Mouse (Mus musculus): Measurements from ENCODE around the gene Timm17a. TPM values are rescaled to one million over a fixed set of nuclear protein-coding genes. Genes with fewer than 3 reads are reported as not detected.

The Timm17a gene
- polyA plus RNA-seq, 2 experiments from 2014 or later: 181 to 212 TPM

DNA sequence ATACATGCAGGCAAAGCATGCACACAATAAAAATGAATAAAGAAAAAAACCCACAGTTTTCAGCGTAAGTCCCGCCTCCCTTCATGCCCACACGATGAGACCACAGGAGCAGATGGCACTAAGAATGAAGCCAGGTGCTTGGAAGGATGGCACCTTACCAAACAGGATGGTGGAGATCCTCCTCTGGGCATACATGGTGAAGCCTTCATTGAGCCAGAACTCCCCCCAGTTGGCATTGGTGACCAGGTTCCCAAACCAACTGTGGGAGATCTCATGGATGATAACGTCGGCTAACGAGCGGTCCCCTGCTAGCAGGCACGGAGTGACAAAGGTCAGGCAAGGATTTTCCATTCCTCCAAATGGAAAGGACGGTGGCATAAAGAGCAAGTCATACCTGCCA, 42.2 kb downstream of the Timm17a start:
- ATAC-seq: no peak

DNA sequence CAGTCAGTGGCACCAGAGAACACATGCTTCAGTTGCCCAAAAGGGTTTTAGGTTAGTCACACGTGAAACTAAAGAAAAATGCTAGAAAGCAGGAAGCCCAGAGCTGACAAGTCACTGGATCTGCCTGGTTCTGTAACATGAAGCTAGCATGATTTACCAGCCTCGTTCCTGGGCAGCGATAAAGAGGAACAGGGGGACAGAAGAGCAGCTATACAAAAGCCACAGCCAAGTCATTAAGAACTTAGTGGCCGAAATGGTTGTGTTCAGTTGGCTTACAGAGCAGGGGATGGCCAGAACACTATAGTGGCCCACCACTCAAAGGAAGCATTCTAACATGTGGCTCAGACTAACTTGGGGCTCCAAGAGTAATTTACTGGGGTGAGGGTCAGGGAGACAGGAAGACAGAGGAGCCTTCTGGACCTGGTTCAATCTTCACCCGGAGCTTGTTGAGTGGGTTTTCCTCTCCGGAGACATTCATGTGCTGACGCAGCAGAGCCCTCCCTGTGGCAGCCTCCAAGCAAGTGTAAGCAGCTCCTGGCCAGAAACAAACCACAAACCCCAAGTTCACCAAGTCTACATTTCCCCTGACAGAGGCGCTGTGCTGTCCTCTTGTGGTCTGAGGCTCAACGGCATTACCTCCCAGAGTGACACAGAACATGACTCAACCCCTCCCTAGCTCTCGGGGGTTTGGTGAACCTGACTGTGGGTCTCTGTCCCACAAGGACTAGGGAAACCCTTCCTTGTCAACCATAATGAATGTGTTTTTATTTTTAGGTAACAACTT, 45.7 kb downstream of the Timm17a start:
- no peak for ATAC-seq

DNA sequence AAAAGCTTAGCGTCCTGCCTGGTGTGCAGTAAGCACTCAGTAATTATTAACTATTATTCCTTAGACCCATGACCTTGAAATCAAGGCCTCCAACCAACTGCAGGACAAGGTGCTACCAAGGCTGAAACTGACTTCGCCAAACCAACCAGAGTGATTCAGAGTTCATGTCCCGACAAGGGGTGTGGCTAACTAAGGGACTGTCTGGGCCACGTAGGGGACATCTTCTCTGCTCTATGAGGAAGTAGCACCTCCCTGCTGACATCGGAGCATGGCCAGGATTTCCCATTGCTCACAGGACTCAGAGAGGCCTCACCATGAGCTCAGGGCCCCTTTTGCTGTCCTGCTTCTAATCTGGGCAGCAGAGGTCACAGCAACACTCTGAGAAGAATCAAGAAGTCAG, 47.7 kb downstream of the Timm17a start:
- no peak for ATAC-seq

DNA sequence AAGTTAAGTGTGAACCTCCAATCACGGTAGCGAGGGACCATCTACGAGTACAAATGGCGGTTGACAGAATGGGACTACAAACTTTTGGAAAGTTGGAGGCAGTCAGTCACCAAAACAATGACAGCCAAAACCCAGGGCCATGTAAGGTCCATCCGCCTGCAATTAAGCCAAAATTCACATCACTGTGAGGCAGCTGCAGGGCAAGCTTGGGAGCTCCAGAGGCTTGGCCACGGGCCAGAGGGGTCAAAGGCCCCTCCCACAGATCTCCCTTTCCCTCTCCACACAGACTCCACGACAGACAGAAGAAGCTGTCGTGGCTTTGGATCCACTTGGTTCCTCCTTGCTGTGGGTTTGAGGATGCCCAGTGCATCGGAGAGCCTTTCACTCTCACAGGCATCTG, 50.3 kb downstream of the Timm17a start:
- ATAC-seq: no peak

DNA sequence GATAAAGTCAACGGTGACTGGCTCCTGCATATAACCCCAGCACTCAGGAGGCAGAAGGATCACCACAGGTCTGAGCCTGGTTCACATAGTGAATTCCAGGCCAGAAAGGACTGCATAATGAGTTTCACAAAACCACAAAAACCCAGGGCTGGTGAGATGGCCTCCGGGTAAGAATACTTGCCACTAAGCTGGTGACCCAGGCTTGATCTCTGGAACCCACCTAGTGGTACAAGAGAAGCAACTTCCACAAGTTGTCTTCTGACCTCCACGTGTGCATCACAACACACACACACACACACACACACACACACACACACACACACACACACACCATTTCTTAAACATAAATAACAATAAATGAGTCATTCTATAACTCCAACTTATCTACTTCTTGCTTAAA, 51.2 kb downstream of the Timm17a start:
- no peak for ATAC-seq

DNA sequence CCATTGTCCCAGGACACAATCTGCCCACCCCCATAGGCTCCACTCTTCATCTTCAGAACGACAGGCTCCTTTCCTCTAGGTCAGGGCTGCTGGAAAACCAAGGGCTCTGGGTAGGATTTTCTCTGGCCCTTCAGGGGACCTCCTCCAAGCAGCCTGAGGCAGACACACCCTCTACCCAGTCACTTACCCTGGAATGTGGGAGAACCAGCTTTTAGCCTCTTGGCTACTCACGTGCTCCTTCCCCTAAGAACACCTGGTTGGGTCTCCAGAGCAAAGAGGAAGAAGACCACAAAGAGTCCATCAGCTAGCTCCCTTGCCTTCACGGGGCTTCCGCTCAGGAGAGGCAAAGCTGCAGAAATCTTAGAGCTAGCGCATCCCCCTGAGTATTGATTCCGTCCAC, 52.6 kb downstream of the Timm17a start:
- ATAC-seq: no peak

- ATAC-seq: peak; percentile 88
Measured at GRCm38 (mm10) chr1:135259128-135259436, 54.5 kb downstream of the Timm17a start.

DNA sequence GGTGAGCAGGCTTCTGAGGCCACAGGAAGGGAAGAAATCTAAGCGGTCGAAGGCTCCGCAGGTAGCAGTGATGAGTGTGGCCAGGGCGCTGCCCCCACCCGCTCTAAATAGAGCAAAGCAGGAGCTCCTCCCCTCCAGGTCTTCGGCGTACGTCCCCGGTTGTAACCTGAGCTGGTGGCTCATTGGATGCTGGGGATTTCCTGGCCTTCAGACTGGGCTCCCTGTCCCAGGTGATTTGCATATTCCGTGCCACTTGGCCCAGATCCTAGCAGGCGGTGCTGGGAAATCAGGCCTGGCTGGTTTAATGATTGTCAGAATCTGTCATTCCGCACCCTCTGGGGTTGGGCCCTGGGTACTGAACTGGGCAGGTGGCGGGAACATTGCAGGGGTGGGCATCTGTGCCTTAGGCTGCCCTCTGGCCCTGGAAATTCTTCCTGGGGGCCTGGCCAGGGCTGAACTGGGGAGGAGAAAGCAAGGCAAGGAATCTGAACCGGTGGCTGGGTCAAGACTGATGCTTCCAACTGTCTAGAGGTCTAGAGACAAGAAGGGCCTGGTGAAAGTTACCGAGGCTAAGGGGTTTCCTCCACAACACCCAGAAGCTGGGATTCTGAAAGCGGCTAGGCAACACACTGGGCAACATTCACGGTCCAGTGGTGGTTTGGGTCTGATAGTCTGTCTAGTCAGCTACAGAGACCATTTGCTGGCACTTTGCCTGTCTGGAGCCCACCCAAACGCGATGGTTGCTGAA, 55.0 kb downstream of the Timm17a start, which contains the start of gene Elf3:
Gene Elf3 (minus strand): TSS at position 189 of the 748 bp plus-strand sequence.
- ATAC-seq: no peak

DNA sequence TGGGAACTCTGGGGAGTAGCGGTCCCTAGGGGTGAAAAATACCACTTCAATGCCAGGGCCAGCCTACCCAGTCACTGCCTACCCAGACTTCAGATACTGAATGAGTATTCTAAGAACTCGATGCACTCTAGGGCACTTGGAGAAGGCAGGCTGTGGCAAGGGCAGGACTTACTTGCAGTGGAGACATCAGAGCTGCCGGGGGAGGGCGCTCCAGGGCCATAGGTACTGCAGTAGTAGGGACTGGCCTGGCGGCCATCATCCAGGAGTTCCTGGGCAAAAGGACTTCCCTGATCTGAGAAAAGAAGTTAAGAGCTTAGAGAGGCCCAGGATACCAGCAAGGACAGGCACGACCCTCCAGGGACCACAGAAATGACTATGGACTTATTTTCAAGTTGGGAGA, 57.3 kb downstream of the Timm17a start:
- no peak for ATAC-seq

DNA sequence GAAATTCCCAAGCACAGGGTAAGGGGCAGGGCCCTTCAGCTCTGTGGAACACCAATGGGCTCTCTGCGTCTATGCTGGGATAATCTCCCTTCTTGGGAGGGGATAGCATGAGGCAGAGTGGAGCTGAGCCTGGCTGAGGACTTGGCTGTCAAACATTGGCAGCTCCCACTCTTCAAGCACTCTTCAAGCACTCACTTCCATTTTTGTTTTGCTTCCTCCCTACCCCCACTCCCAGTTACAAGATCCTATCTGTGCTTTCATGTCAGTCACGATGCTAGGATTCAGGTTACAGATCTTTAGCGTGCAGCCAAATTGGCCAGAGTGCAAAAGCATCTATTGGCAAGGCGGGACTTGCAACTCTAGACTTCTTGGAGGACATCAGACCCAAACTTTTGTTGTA, 60.7 kb downstream of the Timm17a start:
- no peak for ATAC-seq

GRCm38 (mm10) chr1:135251405-135251804, 62.2 kb downstream of the Timm17a start:
- no peak for ATAC-seq

DNA sequence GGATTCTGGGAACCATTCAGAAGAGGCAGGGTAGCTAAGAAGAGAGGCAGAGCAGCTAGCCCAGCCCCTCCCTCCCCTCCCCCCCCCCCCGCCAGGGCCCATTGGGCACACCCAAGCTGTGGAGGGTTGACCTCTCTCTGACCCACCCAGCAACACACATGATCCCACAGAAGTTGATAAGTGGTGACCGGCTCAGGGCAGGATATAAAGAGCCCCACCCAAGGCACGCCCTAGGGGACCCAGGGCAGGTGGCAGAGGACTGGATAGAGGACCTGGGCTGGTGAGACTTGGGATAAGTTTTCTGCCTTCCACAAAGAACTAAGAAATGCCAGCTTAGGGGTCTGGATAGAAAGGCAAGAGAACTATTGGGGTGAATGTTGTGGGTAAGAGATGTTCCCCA, 62.9 kb downstream of the Timm17a start:
- no peak for ATAC-seq

GRCm38 (mm10) chr1:135248434-135248850, 65.1 kb downstream of the Timm17a start:
- ATAC-seq: no peak

Other genes starting within 250 kb of the Timm17a start
- not detected for gene Lgr6, start 208.5 kb downstream of the Timm17a start, polyA plus RNA-seq (2017; shearing (Covaris generic))
- 100 to 1,000 TPM; 155 to 193 TPM for gene Ptpn7, start 181.1 kb downstream of the Timm17a start, polyA plus RNA-seq (2017; shearing (Covaris generic))
- gene Arl8a, start 167.0 kb downstream of the Timm17a start, polyA plus RNA-seq (2017; shearing (Covaris generic)): 10 to 100 TPM; 10.3 to 10.6 TPM
- not detected for gene Gpr37l1, start 146.1 kb downstream of the Timm17a start, polyA plus RNA-seq (2017; shearing (Covaris generic))
- not detected for gene Elf3, start 55.2 kb downstream of the Timm17a start, polyA plus RNA-seq (2017; shearing (Covaris generic))
- 10 to 100 TPM; 45.4 to 51.9 TPM for gene Rnpep, start 29.7 kb downstream of the Timm17a start, polyA plus RNA-seq (2017; shearing (Covaris generic))
- gene Lmod1, start 11.0 kb upstream of the Timm17a start, polyA plus RNA-seq (2017; shearing (Covaris generic)): not detected
- not detected for gene Shisa4, start 61.5 kb upstream of the Timm17a start, polyA plus RNA-seq (2017; shearing (Covaris generic))
- 10 to 100 TPM; 36.3 to 39.7 TPM for gene Ipo9, start 116.7 kb upstream of the Timm17a start, polyA plus RNA-seq (2017; shearing (Covaris generic))

All from activated CD4-positive, CD25-positive, alpha-beta regulatory T cell, adult 4 months (primary cell).